Mouse (Mus musculus): ENCODE measurements around the gene Gm42421.

The Gm42421 gene

GRCm38 (mm10) chr5:143936156-143936555 lies 8.2 kb downstream of the Gm42421 start:
- DNase-seq (ENCODE audit: low read depth, low spot score) = no peak

GRCm38 (mm10) chr5:143941588-143941987 lies 13.6 kb downstream of the Gm42421 start:
- no peak for DNase-seq (ENCODE audit: low read depth, low spot score)

GRCm38 (mm10) chr5:143943231-143944125 lies 15.5 kb downstream of the Gm42421 start:
- no peak for DNase-seq (ENCODE audit: low read depth, low spot score)

GRCm38 (mm10) chr5:143948361-143948760 lies 20.4 kb downstream of the Gm42421 start:
- DNase-seq (ENCODE audit: low read depth, low spot score) = no peak

GRCm38 (mm10) chr5:143950016-143950415 lies 22.0 kb downstream of the Gm42421 start:
- no peak for DNase-seq (ENCODE audit: low read depth, low spot score)

- no peak for DNase-seq (ENCODE audit: low read depth, low spot score)
These were observed 29.1 kb downstream of the Gm42421 start for GRCm38 (mm10) chr5:143957101-143957500.

GRCm38 (mm10) chr5:143959551-143959950 lies 31.6 kb downstream of the Gm42421 start:
- no peak for DNase-seq (ENCODE audit: low read depth, low spot score)

GRCm38 (mm10) chr5:143961176-143961575 lies 33.2 kb downstream of the Gm42421 start:
- no peak for DNase-seq (ENCODE audit: low read depth, low spot score)

- peak; percentile 34 for DNase-seq (ENCODE audit: low read depth, low spot score)
These were observed 37.8 kb downstream of the Gm42421 start for GRCm38 (mm10) chr5:143965586-143966345.

- no peak for DNase-seq (ENCODE audit: low read depth, low spot score)
These were observed 38.7 kb downstream of the Gm42421 start for GRCm38 (mm10) chr5:143966671-143967070.

GRCm38 (mm10) chr5:143972628-143973027 lies 44.7 kb downstream of the Gm42421 start:
- no peak for DNase-seq (ENCODE audit: low read depth, low spot score)

- DNase-seq (ENCODE audit: low read depth, low spot score) = peak; percentile 88
These were observed 47.1 kb downstream of the Gm42421 start for GRCm38 (mm10) chr5:143974931-143975630.

GRCm38 (mm10) chr5:143975631-143975933 lies 47.6 kb downstream of the Gm42421 start:
- DNase-seq (ENCODE audit: low read depth, low spot score) = no peak

GRCm38 (mm10) chr5:143976232-143976631 lies 48.3 kb downstream of the Gm42421 start:
- no peak for DNase-seq (ENCODE audit: low read depth, low spot score)

GRCm38 (mm10) chr5:143976726-143977431 lies 48.9 kb downstream of the Gm42421 start:
- no peak for DNase-seq (ENCODE audit: low read depth, low spot score)

- DNase-seq (ENCODE audit: low read depth, low spot score) = no peak
These were observed 52.9 kb downstream of the Gm42421 start for GRCm38 (mm10) chr5:143980858-143981257.

- no peak for DNase-seq (ENCODE audit: low read depth, low spot score)
These were observed 54.4 kb downstream of the Gm42421 start for GRCm38 (mm10) chr5:143982361-143982760.

- DNase-seq (ENCODE audit: low read depth, low spot score) = no peak
These were observed 57.4 kb downstream of the Gm42421 start for GRCm38 (mm10) chr5:143985381-143985780.

Data from 3T3-L1 (cell line).